Mouse (Mus musculus): ENCODE data around the gene Fam193b.

The Fam193b gene

DNA sequence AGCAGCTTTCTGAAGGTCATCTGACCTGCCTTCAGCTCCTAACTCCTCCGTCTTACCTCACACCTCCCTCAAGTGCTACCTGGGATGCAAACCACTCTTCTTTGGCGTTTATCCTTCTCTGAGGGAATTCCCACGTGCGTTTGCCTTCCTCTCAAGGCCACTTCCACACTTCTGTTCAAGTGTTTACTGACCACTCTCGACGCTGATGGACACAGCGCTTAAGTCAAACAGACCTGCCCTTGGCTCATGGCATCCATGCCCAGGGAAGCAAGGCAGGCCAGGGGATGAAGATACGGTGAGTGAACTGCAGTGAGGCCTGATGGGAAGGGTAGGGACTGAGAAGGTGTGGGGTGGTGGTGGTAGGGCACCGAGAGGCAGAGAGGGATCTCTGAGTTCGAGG is 70.3 kb downstream of the Fam193b start:
- CTCF ChIA-PET: no interaction called here

DNA sequence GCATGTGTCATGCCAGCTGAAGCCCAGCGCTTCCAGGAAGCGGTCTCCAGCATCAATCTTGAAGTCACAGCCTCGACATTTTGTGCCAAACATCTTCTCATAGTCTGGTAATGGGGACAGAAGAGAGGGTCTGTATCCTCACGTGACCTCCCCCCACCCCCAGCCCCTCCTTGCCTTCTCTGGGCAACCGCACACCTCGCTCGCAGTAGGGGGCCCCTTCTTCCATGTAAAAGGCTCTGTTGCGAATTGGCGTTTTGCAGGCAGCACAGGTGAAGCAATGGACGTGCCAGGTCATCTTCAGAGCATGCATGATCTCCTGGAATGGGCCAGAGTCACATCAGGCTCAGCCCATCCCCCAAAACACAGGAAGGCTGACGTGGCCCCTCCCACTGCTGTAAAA is 72.0 kb downstream of the Fam193b start:
- CTCF ChIA-PET: interaction anchor here (0.7 kb wide), 2 partner anchors 25 to 68 kb away, joined by 3 to 4 read pairs; no protein-coding TSS in a partner anchor

DNA sequence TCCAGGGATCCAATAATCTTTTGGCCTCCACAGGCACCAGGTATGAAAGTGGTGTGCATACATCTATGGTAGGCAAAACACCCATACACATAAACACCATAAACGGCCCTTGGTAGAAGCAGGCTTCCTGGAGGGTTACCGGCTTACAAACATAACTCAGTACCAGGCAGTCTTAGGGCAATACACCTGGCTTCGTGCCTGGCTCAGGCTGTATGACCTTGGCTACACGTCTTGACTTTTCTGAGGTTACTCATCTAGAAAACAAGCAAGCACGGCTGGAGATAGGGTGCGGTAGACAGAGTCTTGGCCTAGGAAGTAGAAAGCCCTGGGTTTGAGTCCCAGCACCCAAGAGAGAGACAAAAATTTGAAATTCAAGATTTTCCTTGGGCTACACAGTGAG is 74.3 kb downstream of the Fam193b start:
- CTCF ChIA-PET: no interaction called here

DNA sequence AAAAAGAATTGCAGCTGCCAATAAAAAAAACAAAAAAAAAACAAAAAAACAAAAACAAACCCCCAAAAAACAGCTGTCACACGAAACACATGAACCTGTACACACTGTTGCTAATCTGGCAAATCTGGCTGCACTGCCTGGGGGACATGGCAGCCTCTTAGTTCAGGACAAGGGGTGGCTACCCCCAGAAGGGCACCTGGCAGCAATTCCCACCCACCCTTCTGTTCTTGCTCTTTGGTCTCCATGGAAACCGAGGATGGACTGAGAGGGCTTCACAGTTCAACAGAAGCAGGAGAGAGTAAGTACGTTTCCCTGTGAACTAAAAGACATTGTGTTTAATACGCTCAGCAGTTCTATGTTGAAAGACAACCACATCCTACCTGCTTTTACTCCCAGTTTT is 75.2 kb downstream of the Fam193b start:
- CTCF ChIA-PET: no interaction called here

DNA sequence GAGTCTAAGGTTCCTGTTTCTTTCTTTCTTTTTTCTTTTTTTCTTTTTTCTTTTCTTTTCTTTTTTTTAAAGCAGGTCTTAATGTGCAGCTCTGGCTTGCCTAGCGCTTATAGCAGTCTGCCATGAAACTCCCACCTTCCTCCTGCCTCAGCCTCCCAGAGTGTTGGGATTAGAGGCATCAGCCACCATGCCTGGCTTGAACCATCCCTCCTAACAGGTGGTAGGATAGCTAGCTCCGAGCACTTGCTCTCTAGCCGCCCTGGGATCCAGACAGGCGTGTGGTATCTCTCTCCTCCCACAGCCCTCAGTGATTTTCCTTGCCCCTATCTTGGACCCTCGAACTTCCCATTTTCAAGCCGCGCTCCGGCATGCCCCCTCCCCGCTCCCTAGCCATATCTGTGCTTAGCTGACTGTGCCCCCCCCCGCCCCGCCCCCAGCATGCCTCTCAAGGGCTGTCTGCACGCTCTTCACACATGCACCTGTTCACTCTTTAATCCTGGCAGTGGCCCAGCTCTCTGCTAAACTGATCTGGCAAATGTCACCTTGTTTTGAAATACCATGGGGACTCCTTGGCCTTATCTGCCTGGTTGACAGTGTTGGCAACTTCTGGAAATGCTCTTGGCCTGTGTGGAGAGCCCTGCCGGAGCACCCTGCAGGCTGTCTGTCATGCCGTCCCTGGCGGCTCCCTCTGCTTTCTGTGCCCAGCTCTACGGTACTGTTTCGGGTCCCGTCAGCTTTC is 75.9 kb downstream of the Fam193b start:
- CTCF ChIA-PET: no interaction called here

DNA sequence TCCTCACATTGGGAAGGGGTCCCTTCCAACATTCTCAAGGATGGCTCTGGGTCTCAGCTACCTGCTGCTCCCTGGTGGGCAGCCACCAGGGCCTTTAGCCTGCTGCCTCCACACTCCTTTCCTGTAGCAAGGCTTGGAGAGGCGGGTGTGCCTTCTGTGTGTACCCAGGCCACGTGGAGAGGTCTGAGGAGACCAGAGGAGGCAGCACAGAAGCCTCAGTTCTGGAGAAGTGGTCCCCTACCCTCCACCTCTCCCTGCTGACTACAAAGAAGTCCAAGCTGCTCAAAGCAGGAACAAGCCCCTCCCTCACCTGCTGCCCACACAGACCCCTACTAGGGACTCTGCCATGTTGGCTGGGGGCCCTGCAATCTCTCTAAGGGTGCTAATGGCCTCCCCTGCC is 76.7 kb downstream of the Fam193b start:
- CTCF ChIA-PET: no interaction called here
